In genomic region chr10:118092745-118093144, GRCm38 (mm10) we compare ENCODE assay signal across 20 mouse cellular contexts.
"Had no signal": no experiment of that assay in that cellular context is flagged by ENCODE, and none has a peak within 500 bp of the region (broad histone marks: within the 10 kb centered on the region; RNA-seq: fewer than 3 reads in every experiment).

No protein-coding gene starts in this region.

- H3K9me3 ChIP-seq: lung, embryonic 15.5 days; midbrain, embryonic 13.5 days; midbrain, embryonic 15.5 days; neural tube, embryonic 13.5 days; neural tube, embryonic 15.5 days had no signal

- H3K27ac ChIP-seq: lung, embryonic 15.5 days; macrophage; midbrain, embryonic 13.5 days; midbrain, embryonic 15.5 days; neural tube, embryonic 13.5 days; neural tube, embryonic 15.5 days had no signal

- H3K27me3 ChIP-seq: lung, embryonic 15.5 days; megakaryocyte, embryonic 14.5 days; midbrain, embryonic 13.5 days; midbrain, embryonic 15.5 days; neural tube, embryonic 13.5 days; neural tube, embryonic 15.5 days had no signal

- ATAC-seq: liver, postnatal 0 days; lung, postnatal 0 days; midbrain, embryonic 13.5 days; midbrain, embryonic 15.5 days had no signal

- DNase-seq: liver, postnatal 0 days; lung, adult 2 months; lung, postnatal 14 days; lung, postnatal 36 days; retina, postnatal 1 day; right cerebral cortex, adult 18-20 months; right cerebral cortex, postnatal 25 days; right cerebral cortex, postnatal 4 days; spleen, adult 18-20 months; thymus, adult 18-20 months; thymus, postnatal 25 days had no signal

- H3K4me1 ChIP-seq: lung, embryonic 15.5 days had no signal

- H3K36me3 ChIP-seq: lung, embryonic 15.5 days; midbrain, embryonic 13.5 days; midbrain, embryonic 15.5 days; neural tube, embryonic 13.5 days; neural tube, embryonic 15.5 days had no signal

- H3K4me2 ChIP-seq: lung, embryonic 15.5 days; midbrain, embryonic 11.5 days; midbrain, embryonic 13.5 days; midbrain, embryonic 15.5 days; neural tube, embryonic 13.5 days; neural tube, embryonic 15.5 days had no signal

- H3K9ac ChIP-seq: liver, postnatal 0 days; lung, embryonic 15.5 days; midbrain, embryonic 13.5 days; midbrain, embryonic 15.5 days; neural tube, embryonic 13.5 days; neural tube, embryonic 15.5 days had no signal

- H3K4me3 ChIP-seq: lung, embryonic 15.5 days; megakaryocyte, embryonic 14.5 days; midbrain, embryonic 13.5 days; midbrain, embryonic 15.5 days; neural tube, embryonic 13.5 days; neural tube, embryonic 15.5 days had no signal
